Mouse (Mus musculus) layer of hippocampus, adult 18-20 months (tissue): ENCODE data around the gene Cdk5r2. TPM values are rescaled to one million over a fixed set of nuclear protein-coding genes. Genes with fewer than 3 reads are reported as not detected.
A peak's percentile ranks its signal among the peaks of the same experiment; 100 is the strongest.
"Not testable (repeated sequence)": the region's sequence is repeated elsewhere in the genome, so short reads cannot be mapped to it uniquely, and the experiment has no call there.

Experiments used
- DNase-seq, 2 experiments: peaks; one replicate each; pipeline ENCODE4 v3.0.0; 2022; ENCODE audit warnings: low spot score in 2 of 2
- long read RNA-seq: library from polyadenylated mRNA; stranded (forward); transcript quantifications from one replicate; pipeline ENCODE4 v2.0.0, GENCODE M21; 2021
- total RNA-seq, 2 experiments: library from RNA; stranded (reverse); gene quantifications; 2 replicates each; pipeline ENCODE4 v1.2.3; 2021

The Cdk5r2 gene
- total RNA-seq = 100 to 1,000 TPM; 203 to 204 TPM
- long read RNA-seq, transcript Cdk5r2-201 (1 exons, 2,799 nt) = major isoform, 56 of 56 reads
- long read RNA-seq, partial matches to known transcripts = 0 of 56 reads
- long read RNA-seq, other reads (novel, unspliced or antisense) = 0 of 56 reads

DNA sequence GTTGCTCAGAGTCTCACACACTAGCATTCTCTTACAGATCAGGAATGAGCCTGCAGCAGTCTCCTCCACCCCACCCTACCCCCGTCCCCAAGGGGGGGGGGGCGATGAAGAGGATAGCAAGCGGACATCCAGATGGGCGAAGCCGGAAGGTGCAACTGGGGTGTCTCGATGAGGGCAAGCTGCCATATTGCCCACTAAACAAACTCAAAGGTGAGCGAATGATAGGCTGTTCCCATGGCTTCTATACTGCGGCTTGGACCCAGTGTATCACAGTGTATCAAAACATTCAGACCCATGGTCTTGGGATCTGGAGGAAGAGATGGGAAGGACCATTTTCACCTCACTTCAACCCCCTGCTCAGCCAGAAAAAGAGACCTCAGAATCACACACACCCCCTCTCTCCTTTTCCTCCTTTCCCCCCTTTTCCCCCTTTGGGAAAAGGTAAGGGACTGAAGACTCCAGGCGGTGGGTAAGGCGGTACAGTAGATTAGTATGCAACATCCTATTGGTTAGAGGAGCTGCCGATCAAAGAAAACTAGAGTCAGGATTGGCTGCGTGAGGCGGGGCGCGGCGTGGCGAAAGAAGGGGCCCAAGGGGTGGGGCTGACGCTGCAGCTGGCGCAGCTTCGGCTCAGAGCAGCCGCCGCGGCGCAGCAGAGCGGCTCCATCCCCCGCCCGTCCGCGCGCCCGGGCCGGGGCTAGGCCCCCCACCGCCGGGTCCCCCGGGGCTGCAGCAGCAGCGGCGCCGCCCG is at the start of gene Cdk5r2:
Gene Cdk5r2, plus strand, starts transcription at position 629 of the 751 bp plus-strand sequence.
- DNase-seq = peak; percentile 91 to 99

DNA sequence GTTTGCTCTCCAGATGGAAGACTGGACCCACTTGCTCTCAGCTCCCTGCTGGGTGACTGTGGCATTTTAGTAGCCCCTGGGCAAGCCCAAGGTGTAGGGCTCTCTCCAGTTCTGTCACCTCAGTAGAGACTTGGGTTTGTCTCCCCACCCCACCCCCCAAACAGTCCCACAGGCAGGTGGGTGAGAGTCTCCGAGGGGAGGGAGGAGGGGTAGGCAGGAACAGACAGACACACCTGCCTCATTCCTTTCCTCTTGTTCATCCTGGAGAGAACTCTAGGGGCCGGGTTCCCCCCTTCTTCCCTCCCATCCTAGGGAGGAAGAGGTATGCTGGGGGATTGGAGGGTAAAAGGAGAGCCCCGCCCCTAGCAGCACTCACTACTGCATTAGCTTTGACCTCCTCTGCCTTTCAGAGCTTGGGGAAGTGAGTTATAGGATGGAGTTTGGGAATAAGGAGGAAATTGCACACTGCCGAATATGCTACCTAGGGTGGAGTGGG is 49.3 kb upstream of the Cdk5r2 start:
- DNase-seq = no peak

- no peak for DNase-seq
Measured at GRCm38 (mm10) chr1:74805843-74806242, 48.9 kb upstream of the Cdk5r2 start.

GRCm38 (mm10) chr1:74806360-74807311 is 48.1 kb upstream of the Cdk5r2 start:
- peak in 1 of 2 experiments; percentile 70 for DNase-seq

- DNase-seq = no peak
Measured at GRCm38 (mm10) chr1:74807551-74808071, 47.1 kb upstream of the Cdk5r2 start.

DNA sequence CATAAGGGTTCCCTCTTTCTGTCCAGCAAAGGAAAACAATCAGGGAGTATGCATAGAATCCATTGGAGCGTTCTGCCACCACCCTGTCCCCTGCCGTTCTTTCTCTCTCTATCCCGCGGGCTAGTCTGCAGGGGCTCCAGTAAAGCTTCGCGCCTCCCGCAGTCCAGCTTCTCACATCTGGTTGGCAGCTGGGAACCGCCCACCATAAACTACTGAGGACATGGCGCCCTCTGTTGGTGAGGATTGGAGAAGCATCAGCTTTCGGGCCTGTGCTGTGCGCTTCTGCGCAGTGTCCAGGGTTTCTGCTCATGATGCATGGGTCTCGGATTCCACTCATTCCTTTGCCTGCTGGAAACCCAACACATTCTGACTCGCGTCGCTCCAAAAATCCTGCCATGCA is 46.7 kb upstream of the Cdk5r2 start:
- DNase-seq = peak; percentile 79 to 92

DNA sequence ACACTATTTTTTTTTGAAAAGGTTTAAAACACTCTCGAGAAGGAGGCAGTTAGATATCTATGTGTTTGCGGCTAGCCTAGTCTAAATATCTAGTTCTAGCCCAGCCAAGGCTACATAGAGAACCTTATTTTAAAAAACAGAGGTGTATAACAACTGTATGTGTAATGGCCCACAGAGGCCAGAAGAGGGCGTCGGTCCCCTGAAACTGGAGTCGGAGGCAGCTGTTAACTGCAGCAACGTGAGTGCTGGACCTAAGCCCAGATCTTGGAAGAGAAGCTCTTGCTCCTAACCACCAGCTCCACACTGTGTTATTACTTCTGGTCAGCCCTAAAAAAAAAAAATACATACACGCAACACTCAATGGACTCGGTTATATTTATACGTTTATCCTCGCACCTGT is 45.7 kb upstream of the Cdk5r2 start:
- DNase-seq = no peak

DNA sequence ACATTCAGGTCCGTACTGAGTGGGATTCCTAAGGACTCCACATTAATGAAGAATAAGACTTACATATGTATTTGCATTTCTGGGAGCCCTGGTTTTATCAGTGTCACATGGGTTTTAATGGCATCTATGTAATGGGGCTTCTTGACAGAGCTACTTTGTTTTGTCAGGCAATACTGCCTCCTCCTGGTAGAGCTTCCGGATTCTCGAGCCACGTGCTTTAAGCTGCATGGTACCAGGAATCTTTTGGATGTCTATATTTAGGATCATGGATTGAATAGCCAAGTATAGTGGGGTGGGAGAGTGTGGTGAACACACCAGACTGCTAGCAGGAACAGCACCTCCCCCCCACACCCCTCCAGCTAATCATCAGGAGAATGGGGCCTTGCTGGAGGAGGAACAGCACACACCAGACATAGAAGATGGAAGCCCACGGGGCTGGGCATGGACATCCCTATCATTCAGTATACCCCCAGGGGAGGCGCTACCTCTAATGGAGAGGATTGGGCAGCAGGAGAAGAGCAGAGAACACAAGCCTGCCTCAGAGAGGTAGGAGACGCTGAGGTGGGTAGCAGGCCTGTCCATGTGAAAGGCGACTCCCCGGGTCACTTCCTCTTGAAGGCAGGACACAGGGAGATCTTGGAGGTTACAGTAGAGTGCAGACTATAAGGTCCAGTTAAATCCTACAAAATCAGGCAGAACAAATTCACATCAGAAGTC is 39.6 kb upstream of the Cdk5r2 start:
- DNase-seq = no peak

GRCm38 (mm10) chr1:74815965-74816364 is 38.8 kb upstream of the Cdk5r2 start:
- not testable (repeated sequence) for DNase-seq

GRCm38 (mm10) chr1:74816612-74817199 is 38.0 kb upstream of the Cdk5r2 start:
- DNase-seq = peak; percentile 85 to 91

- no peak for DNase-seq
Measured at GRCm38 (mm10) chr1:74817219-74817618, 37.5 kb upstream of the Cdk5r2 start.

DNA sequence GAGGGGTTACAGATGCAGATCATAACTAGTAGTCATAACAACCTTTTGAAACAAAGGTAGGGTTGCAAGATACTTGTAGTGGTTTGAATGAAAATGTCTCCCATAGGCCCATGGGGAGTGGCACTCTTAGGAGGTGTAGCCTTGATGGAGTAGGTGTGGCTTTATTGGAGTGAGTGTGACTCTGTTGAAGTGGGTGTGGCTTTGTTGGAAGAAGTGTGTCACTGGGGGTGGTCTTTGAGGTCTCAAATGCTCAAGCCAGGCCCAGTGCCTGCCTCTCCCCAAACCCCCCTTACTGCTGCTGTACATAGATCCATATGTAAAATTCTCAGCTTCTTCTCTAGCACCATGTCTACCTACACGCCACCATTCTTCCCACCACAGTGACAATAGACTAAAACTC is 36.2 kb upstream of the Cdk5r2 start:
- no peak for DNase-seq

GRCm38 (mm10) chr1:74823598-74823997 is 31.1 kb upstream of the Cdk5r2 start:
- DNase-seq = not testable (repeated sequence)

DNA sequence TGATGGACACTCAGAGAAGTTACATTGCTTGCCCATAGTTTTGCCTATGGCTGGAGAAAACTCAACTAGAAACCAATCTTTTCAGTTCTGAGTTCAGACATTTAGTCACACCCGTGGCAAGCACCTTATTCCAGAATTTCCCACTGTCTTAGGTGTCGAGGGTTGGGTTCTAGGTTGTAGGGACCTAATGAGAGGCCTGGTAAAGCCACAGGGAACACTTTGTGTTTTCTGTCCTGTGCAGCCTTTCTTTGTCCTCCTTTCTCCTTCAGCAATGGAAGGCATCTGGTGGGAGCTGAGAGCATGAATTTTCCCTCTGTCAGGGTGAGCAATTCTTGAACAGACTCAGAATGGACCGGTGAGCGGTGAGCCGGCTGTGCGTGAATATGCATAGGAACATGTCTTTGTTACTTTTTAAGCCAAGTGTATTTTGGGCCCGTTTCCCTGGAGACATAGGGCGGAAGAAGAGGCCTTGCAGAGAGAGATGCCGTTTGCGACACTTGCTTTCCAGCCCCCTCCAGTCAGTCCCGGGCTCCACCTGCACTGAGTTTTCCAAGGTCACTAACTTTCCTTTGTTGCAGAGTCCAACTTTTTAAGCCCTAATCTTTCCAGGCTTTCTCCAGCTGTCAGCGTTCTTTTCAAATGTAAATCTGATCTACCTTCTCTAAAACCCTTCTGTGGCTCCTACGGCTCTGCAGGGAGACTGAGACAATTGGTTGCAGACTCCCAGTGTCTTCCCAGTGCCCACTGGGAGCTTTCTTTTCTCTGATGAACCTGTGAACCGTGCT is 30.0 kb upstream of the Cdk5r2 start:
- peak in 1 of 2 experiments; percentile 70 for DNase-seq

DNA sequence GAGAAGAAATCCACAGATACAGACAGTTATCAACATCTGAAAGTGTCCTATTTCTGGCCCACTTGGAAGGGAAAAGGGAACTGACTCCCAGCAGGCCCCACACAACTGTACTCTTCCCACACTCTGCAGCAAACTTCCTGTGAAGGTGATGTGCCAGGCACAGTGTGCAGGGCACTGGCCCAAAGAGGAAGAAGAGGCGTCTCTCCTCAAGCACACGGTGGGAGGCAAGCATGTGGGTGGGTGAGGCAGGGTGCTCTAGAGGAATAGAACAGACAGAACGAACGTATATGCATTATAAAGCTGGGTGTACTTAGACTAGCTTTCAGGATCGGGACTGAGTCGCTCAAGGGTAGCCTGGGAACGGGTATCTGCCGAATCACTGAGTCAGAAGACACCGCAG is 24.7 kb upstream of the Cdk5r2 start:
- DNase-seq = no peak

DNA sequence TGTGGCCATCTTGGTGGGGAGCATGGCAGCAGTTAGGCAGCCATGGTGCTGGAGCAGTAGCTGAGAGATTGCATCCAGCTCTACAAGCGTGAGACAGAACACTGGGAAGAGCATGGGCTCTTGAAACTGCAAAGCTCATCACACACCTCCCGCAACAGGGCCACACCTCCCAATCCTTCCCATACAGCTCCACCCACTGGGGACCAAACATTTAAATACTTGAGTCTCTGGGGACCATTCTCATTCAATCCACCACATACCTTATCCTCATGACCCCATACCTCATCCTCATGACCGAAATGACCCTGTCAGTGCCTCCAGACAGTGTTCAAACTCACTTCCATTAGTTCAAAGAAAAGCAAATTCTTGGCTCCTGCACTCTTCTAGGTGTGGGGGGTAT is 21.5 kb upstream of the Cdk5r2 start:
- no peak for DNase-seq

DNA sequence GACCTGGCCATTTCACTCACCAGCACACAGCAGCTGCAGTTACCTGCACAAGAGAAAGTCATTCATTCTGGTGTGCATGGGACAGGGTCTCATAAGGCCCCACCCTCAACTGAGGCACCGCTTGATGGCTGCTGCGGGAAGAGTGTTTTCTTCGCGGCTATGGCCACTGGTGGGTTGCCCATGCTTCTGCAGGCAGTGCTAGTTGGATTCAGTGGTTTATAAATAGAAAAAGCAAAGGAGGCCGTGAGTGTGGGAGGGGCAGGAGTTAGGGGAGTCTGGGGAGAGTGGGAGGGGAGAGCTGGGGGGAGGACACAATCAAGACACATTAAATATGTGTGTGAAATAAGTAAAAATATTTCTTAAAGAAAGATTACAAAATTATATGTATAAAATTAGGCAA is 11.6 kb upstream of the Cdk5r2 start:
- DNase-seq = no peak

DNA sequence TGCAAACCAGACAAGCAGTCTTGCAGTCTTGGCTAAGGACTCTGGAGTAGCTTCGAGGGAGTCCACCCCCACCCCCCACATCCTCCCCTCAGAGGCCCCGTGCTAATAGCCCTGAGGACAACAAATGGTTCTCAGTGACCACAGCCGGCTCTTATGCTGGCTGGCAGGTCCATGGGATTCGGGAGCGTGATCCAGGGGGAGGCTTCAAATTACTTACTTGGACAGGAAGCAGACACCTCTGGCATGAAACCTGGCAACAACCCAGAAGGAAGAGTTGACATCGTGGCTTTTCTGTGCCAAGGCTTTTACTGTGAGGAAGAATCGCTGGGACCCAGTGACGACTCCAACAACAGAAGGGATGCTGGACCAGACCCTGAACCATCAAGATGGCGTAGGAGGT is 8.4 kb upstream of the Cdk5r2 start:
- no peak for DNase-seq

DNA sequence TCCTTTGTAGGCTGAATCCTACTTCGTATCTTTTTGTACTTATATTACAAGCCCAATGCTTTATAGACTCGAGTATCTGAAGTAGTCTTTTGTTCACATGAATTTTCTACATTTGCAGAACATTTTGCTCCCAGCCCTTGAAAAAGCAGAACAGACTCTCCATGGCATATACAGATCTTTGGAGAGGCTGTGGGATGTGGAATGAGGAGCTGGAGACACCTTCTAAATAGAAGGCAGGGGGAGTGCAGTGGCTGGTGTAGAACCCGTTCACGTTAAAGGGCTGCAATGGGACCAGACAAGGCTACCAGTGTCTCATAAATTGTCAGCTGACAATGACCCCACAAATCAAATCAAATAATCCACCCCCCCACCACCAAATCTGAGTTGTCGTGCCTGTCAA is 5.8 kb upstream of the Cdk5r2 start:
- DNase-seq = no peak

DNA sequence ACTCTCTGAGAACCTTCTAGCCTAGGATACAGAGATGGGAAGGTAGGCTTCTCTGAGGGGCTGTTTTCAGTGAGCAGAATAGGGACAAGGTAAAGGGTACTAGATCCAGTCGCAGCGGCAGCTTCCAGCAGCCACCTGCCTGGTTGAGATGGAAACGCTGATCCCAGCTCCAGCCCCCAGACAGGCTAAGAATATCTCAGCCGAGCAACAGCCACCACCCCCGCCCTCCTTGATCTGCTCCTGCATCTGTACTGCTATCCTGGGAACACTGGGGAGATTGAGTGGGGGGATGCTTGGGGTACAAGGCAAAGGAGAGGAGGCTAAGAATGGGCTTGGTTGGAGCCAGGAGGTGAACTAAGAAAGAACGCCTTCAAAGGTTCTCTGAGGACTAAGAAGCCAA is 4.5 kb upstream of the Cdk5r2 start:
- DNase-seq = peak; percentile 34 to 71
